ENCODE assay signal across 9 mouse cellular contexts in the genomic region with DNA sequence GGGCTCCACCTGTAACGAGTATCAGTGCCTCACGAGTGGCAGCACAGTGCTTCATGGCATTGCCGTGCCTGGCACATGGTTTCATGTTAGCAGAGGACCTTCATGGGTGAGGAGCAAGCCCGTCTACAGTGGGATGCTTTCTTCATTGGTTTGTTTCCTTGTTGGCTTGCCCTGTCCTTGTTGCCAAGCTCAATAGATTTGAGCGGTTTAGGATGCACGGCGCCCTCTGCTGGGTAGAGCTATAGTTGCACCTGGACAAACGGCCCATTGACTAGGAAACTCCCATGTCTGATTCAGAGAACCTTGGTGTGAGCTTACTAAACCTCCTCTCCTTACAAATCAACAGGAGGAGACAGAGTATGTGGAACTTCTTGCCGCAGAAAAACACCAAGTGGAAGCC. TPM values are rescaled to one million over a fixed set of nuclear protein-coding genes. Genes with fewer than 3 reads are reported as not detected.
A peak's percentile ranks its signal among the peaks of the same experiment; 100 is the strongest.
DNase-seq lines count a peak whose midpoint lies in the region; ATAC-seq and TF ChIP-seq lines count a peak whose summit lies in the region.
"Had no signal": no experiment of that assay in that cellular context is flagged by ENCODE, and none has a peak within 500 bp of the region (broad histone marks: within the 10 kb centered on the region; RNA-seq: fewer than 3 reads in every experiment).

No protein-coding gene starts in this region.

- no peaks in the 10 kb centered on the region for H3K27me3 ChIP-seq in forebrain, postnatal 0 days (ENCODE audit: insufficient read depth, low read length)
- no peaks in the 10 kb centered on the region for H3K27me3 ChIP-seq in forebrain, embryonic 15.5 days
- H3K27me3 ChIP-seq in testis, adult 2 months (ENCODE audit: control insufficient read depth, insufficient read depth, low read length) = no peaks in the 10 kb centered on the region

- H3K27ac ChIP-seq in forebrain, postnatal 0 days (ENCODE audit: low read depth, low read length) = no peak overlapping the region
- no peak overlapping the region for H3K27ac ChIP-seq in forebrain, embryonic 15.5 days (replicated peaks)
- H3K27ac ChIP-seq in testis, adult 2 months (ENCODE audit: control insufficient read depth, insufficient read depth, low read depth, low read length) = no peak overlapping the region

- ATAC-seq in forebrain, postnatal 0 days = no peak
- no peak for ATAC-seq in forebrain, embryonic 15.5 days (replicated peaks)
- peak; percentile 52 for ATAC-seq in common myeloid progenitor, adult 5-6 weeks (replicated peaks; ENCODE audit: low read depth, poor library complexity, severe bottlenecking)

- WGBS in forebrain, postnatal 0 days = 25% methylated on average over 9 of the region's 9 CpGs
- 27% methylated on average over 9 of the region's 9 CpGs for WGBS in forebrain, embryonic 15.5 days

- DNase-seq in forebrain, postnatal 0 days = peak; percentile 78
- peak; percentile 92 for DNase-seq in ZHBTc4 (ENCODE audit: low read depth, low spot score)
- peak; percentile 82 to 87 for DNase-seq in heart, postnatal 10 days
- DNase-seq in left cerebral cortex, postnatal 10 days (ENCODE audit: extremely low spot score in 1 of 2, low spot score in 2 of 2) = peak; percentile 29 to 74
- peak; percentile 72 to 77 for DNase-seq in natural killer cell, adult 2 months (ENCODE audit: low spot score in 2 of 2)

- no peaks in the 10 kb centered on the region for H3K9me3 ChIP-seq in forebrain, postnatal 0 days (ENCODE audit: low read length)
- no peaks in the 10 kb centered on the region for H3K9me3 ChIP-seq in forebrain, embryonic 15.5 days

- intact Hi-C loops in heart, postnatal 10 days (cut with DNase I) = no loop called here
- intact Hi-C loops in left cerebral cortex, postnatal 10 days (cut with DNase I) = no loop called here

- H3K9ac ChIP-seq in forebrain, postnatal 0 days = no peak overlapping the region
- H3K9ac ChIP-seq in forebrain, embryonic 15.5 days (replicated peaks) = no peak overlapping the region

- peaks cover 9% of the 10 kb centered on the region for H3K4me1 ChIP-seq in forebrain, postnatal 0 days (ENCODE audit: insufficient read depth)
- H3K4me1 ChIP-seq in forebrain, embryonic 15.5 days = peaks cover 16% of the 10 kb centered on the region
- H3K4me1 ChIP-seq in testis, adult 2 months (ENCODE audit: control insufficient read depth, insufficient read depth, low read length) = no peaks in the 10 kb centered on the region

- TF ChIP-seq CTCF in forebrain, postnatal 0 days (IDR thresholded peaks at IDR 0.05; ENCODE audit: low read depth) = peak; percentile 82
- peak; percentile 87; the same call in 1 of the 2 replicates for TF ChIP-seq CTCF in testis, adult 2 months (IDR thresholded peaks at IDR 0.05; ENCODE audit: control insufficient read depth, insufficient read depth, insufficient replicate concordance, low read depth, low read length)

- H3K4me2 ChIP-seq in forebrain, postnatal 0 days (ENCODE audit: low read depth) = no peak overlapping the region
- no peak overlapping the region for H3K4me2 ChIP-seq in forebrain, embryonic 15.5 days (replicated peaks)

- no peak overlapping the region for H3K4me3 ChIP-seq in forebrain, postnatal 0 days (ENCODE audit: low read depth, low read length)
- no peak overlapping the region for H3K4me3 ChIP-seq in forebrain, embryonic 15.5 days
- no peak overlapping the region for H3K4me3 ChIP-seq in testis, adult 2 months (ENCODE audit: control insufficient read depth, low read depth, low read length)
- H3K4me3 ChIP-seq: myocyte had no signal

- no peak for TF ChIP-seq POLR2A in testis, adult 2 months (IDR thresholded peaks at IDR 0.05; ENCODE audit: control insufficient read depth, low read depth, low read length)

- peaks cover 42% of the 10 kb centered on the region for H3K36me3 ChIP-seq in forebrain, postnatal 0 days (ENCODE audit: insufficient read depth)
- H3K36me3 ChIP-seq in forebrain, embryonic 15.5 days = peaks cover 51% of the 10 kb centered on the region
- peaks cover 1% of the 10 kb centered on the region; the same call in 1 of the 2 replicates for H3K36me3 ChIP-seq in testis, adult 2 months (ENCODE audit: control insufficient read depth, insufficient read depth, low read length)

RNA-seq across cellular contexts. Expression of gene Tmco3, which starts 4.4 kb away (rescaled TPM):
- total RNA-seq in forebrain, postnatal 0 days (2014; rRNA removed) = 21.1 and 24.9 TPM in 2 replicates
- polyA plus RNA-seq in forebrain, postnatal 0 days (2015; fragmentation: Nextera tagmentation; extraction: Ambion mirVana) = 13.9 and 25.9 TPM in 2 replicates
- polyA plus RNA-seq in forebrain, embryonic 15.5 days (2015; fragmentation: Nextera tagmentation; extraction: Ambion mirVana) = 46.3 and 49.3 TPM in 2 replicates
- 5.0 and 8.8 TPM in 2 replicates for total RNA-seq in common myeloid progenitor, adult 5-6 weeks (2017)
- total RNA-seq in heart, postnatal 10 days (2021) = 10 to 100 TPM; 24.5 to 27.3 TPM
- 10 to 100 TPM; 43.2 to 45.2 TPM for total RNA-seq in left cerebral cortex, postnatal 10 days (2021)
- 11.5 and 14.2 TPM in 2 replicates for polyA plus RNA-seq in testis, adult 2 months (2012; rRNA removed)

RNA-seq across cellular contexts. Expression of gene Dcun1d2, which starts 4.4 kb away (rescaled TPM):
- total RNA-seq in forebrain, postnatal 0 days (2014; rRNA removed) = 33.7 and 34.3 TPM in 2 replicates
- polyA plus RNA-seq in forebrain, postnatal 0 days (2015; fragmentation: Nextera tagmentation; extraction: Ambion mirVana) = 24.2 and 27.2 TPM in 2 replicates
- polyA plus RNA-seq in forebrain, embryonic 15.5 days (2015; fragmentation: Nextera tagmentation; extraction: Ambion mirVana) = 35.7 and 36.6 TPM in 2 replicates
- total RNA-seq in common myeloid progenitor, adult 5-6 weeks (2017) = 20.0 and 21.4 TPM in 2 replicates
- 10 to 100 TPM; 33.8 to 41.8 TPM for total RNA-seq in heart, postnatal 10 days (2021)
- total RNA-seq in left cerebral cortex, postnatal 10 days (2021) = 10 to 100 TPM; 24.7 to 26.9 TPM
- 5.4 and 5.6 TPM in 2 replicates for polyA plus RNA-seq in testis, adult 2 months (2012; rRNA removed)

RNA-seq across cellular contexts. Expression of gene Adprhl1, which starts 38.4 kb away (rescaled TPM):
- 0.67 and 1.2 TPM in 2 replicates for total RNA-seq in forebrain, postnatal 0 days (2014; rRNA removed)
- polyA plus RNA-seq in forebrain, postnatal 0 days (2015; fragmentation: Nextera tagmentation; extraction: Ambion mirVana) = not detected in 2 replicates
- 0.57 TPM in 1 of 2 replicates, not detected in the other for polyA plus RNA-seq in forebrain, embryonic 15.5 days (2015; fragmentation: Nextera tagmentation; extraction: Ambion mirVana)
- total RNA-seq in common myeloid progenitor, adult 5-6 weeks (2017) = not detected in 2 replicates
- total RNA-seq in heart, postnatal 10 days (2021) = 100 to 1,000 TPM; 418 to 470 TPM
- 1 to 10 TPM; 1.3 to 1.9 TPM for total RNA-seq in left cerebral cortex, postnatal 10 days (2021)
- polyA plus RNA-seq in testis, adult 2 months (2012; rRNA removed) = 0.06 TPM in 1 of 2 replicates, not detected in the other

RNA-seq across cellular contexts. Expression of gene Tfdp1, which starts 46.2 kb away (rescaled TPM):
- 80.4 and 81.5 TPM in 2 replicates for total RNA-seq in forebrain, postnatal 0 days (2014; rRNA removed)
- 80.8 and 96.8 TPM in 2 replicates for polyA plus RNA-seq in forebrain, postnatal 0 days (2015; fragmentation: Nextera tagmentation; extraction: Ambion mirVana)
- polyA plus RNA-seq in forebrain, embryonic 15.5 days (2015; fragmentation: Nextera tagmentation; extraction: Ambion mirVana) = 144 and 146 TPM in 2 replicates
- total RNA-seq in common myeloid progenitor, adult 5-6 weeks (2017) = 153 and 186 TPM in 2 replicates
- 10 to 100 TPM; 54.7 to 57.2 TPM for total RNA-seq in heart, postnatal 10 days (2021)
- 10 to 100 TPM; 63.1 to 65.1 TPM for total RNA-seq in left cerebral cortex, postnatal 10 days (2021)
- polyA plus RNA-seq in testis, adult 2 months (2012; rRNA removed) = 42.0 and 44.9 TPM in 2 replicates

Comparison
In these comparisons a context has a peak if more than half of its experiments do, and no peak if none do; other contexts are left out.
1. RNA of gene Adprhl1, which starts 38.4 kb away (total RNA-seq): 418 to 470 TPM in heart, postnatal 10 days; 1.3 to 1.9 TPM in left cerebral cortex, postnatal 10 days, 0.67 to 1.2 TPM in forebrain, postnatal 0 days and not detected in common myeloid progenitor, adult 5-6 weeks; every median in the first group is over 100 times any median in the second.
2. Peak in every context shown above with its lines, with median percentiles within 50 percentile points of each other: DNase-seq.